Mouse (Mus musculus) liver, embryonic 12.5 days (tissue): ENCODE results near the gene Prkg1. TPM values are rescaled to one million over a fixed set of nuclear protein-coding genes. Genes with fewer than 3 reads are reported as not detected.
"Not testable (repeated sequence)": the region's sequence is repeated elsewhere in the genome, so short reads cannot be mapped to it uniquely, and the experiment has no call there.

Experiments used
- ATAC-seq: fragments of 200-750 bp; cut with Nextera tagmentation; 2 replicates; pipeline ENCODE4 v1.8.0; 2017; ENCODE audit warnings: moderate number of reproducible peaks, mild to moderate bottlenecking, moderate library complexity
- H3K27ac ChIP-seq: fragments of 300-500 bp; sonication (generic); 2 replicates; pipeline ENCODE4 v1.5.1; 2016; ENCODE audit warnings: mild to moderate bottlenecking
- H3K27me3 ChIP-seq: fragments of 300-500 bp; sonication (generic); replicated peaks from 2 replicates; pipeline ENCODE4 v1.6.1; 2016; ENCODE audit warnings: mild to moderate bottlenecking, moderate library complexity
- H3K36me3 ChIP-seq: fragments of 300-500 bp; sonication (generic); 2 replicates; pipeline ENCODE4 v1.6.1; 2016; ENCODE audit warnings: mild to moderate bottlenecking, moderate library complexity
- H3K4me1 ChIP-seq: fragments of 300-500 bp; sonication (generic); 2 replicates; pipeline ENCODE4 v1.6.1; 2016
- H3K4me2 ChIP-seq: fragments of 300-500 bp; sonication (generic); 2 replicates; pipeline ENCODE4 v1.6.1; 2016; ENCODE audit warnings: mild to moderate bottlenecking, moderate library complexity
- H3K4me3 ChIP-seq: fragments of 300-500 bp; sonication (generic); 2 replicates; pipeline ENCODE4 v1.5.1; 2016; ENCODE audit warnings: mild to moderate bottlenecking, moderate library complexity
- H3K9ac ChIP-seq: fragments of 300-500 bp; sonication (generic); 2 replicates; pipeline ENCODE4 v1.6.1; 2016; ENCODE audit warnings: mild to moderate bottlenecking, moderate library complexity
- H3K9me3 ChIP-seq: fragments of 300-500 bp; sonication (generic); replicated peaks from 2 replicates; pipeline ENCODE4 v1.6.1; 2016; ENCODE audit warnings: mild to moderate bottlenecking, moderate library complexity
- WGBS: fragments of 180-500 bp; shearing (Covaris S2); methylation state at CpG from one replicate; pipeline ENCODE4 v1.1.7; 2016; ENCODE audit not compliant: insufficient replicate concordance; 5-methylcytosine and 5-hydroxymethylcytosine counted together
- polyA plus RNA-seq: library from polyadenylated mRNA; unstranded; fragments of >200 nt; fragmentation: Nextera tagmentation; extraction: Ambion mirVana; gene quantifications from 2 replicates; pipeline ENCODE4 v1.2.1, GENCODE M21; 2016

The Prkg1 gene
- polyA plus RNA-seq, 1 experiment from 2014 or later = 1.4 TPM

GRCm38 (mm10) chr19:31228385-31228784 is 536.4 kb downstream of the Prkg1 start:
- H3K9me3 ChIP-seq = no peaks in the 10 kb centered on the region
- no peak for ATAC-seq
- no peaks in the 10 kb centered on the region for H3K27me3 ChIP-seq
- no peak overlapping the region for H3K4me2 ChIP-seq
- no peaks in the 10 kb centered on the region for H3K4me1 ChIP-seq
- H3K36me3 ChIP-seq = no peaks in the 10 kb centered on the region
- no peak overlapping the region for H3K27ac ChIP-seq
- WGBS = 70% methylated on average over 3 of the region's 3 CpGs
- H3K9ac ChIP-seq = no peak overlapping the region
- no peak overlapping the region for H3K4me3 ChIP-seq

GRCm38 (mm10) chr19:31223457-31223856 is 541.4 kb downstream of the Prkg1 start:
- Histone ChIP-seq H3K27ac (no peak overlapping the region), H3K27me3 (no peaks in the 10 kb centered on the region), H3K4me1 (peaks cover 8% of the 10 kb centered on the region), H3K9ac (no peak overlapping the region), H3K4me3 (no peak overlapping the region), H3K9me3 (no peaks in the 10 kb centered on the region), H3K4me2 (no peak overlapping the region), H3K36me3 (no peaks in the 10 kb centered on the region)
- 44% methylated on average over 1 of the region's 1 CpGs for WGBS
- no peak for ATAC-seq

- WGBS = 35% methylated on average over 4 of the region's 4 CpGs
- not testable (repeated sequence) for H3K27ac ChIP-seq, H3K9me3 ChIP-seq, H3K4me1 ChIP-seq, H3K27me3 ChIP-seq, H3K4me3 ChIP-seq, H3K36me3 ChIP-seq, H3K9ac ChIP-seq
- peak; percentile 82 for ATAC-seq
- H3K4me2 ChIP-seq = peak overlapping the region; percentile 2; the same call in 1 of the 2 replicates
These were observed 545.6 kb downstream of the Prkg1 start for GRCm38 (mm10) chr19:31219261-31219660.

GRCm38 (mm10) chr19:31210850-31211249 is 554.0 kb downstream of the Prkg1 start:
- Histone ChIP-seq H3K4me2 (no peak overlapping the region), H3K36me3 (no peaks in the 10 kb centered on the region), H3K27me3 (no peaks in the 10 kb centered on the region), H3K27ac (no peak overlapping the region), H3K4me3 (no peak overlapping the region), H3K4me1 (no peaks in the 10 kb centered on the region), H3K9me3 (no peaks in the 10 kb centered on the region), H3K9ac (no peak overlapping the region)
- 35% methylated on average over 3 of the region's 3 CpGs for WGBS
- ATAC-seq = no peak

GRCm38 (mm10) chr19:31210449-31210848 is 554.4 kb downstream of the Prkg1 start:
- Histone ChIP-seq H3K36me3 (no peaks in the 10 kb centered on the region), H3K27me3 (no peaks in the 10 kb centered on the region), H3K4me3 (no peak overlapping the region), H3K4me2 (no peak overlapping the region), H3K4me1 (no peaks in the 10 kb centered on the region), H3K9me3 (no peaks in the 10 kb centered on the region), H3K27ac (no peak overlapping the region), H3K9ac (no peak overlapping the region)
- 34% methylated on average over 2 of the region's 2 CpGs for WGBS
- no peak for ATAC-seq

- ATAC-seq = no peak
- H3K4me2 ChIP-seq = no peak overlapping the region
- WGBS = 20% methylated on average over 5 of the region's 5 CpGs
- no peak overlapping the region for H3K27ac ChIP-seq
- no peaks in the 10 kb centered on the region for H3K27me3 ChIP-seq
- H3K9me3 ChIP-seq = no peaks in the 10 kb centered on the region
- H3K4me1 ChIP-seq = no peaks in the 10 kb centered on the region
- H3K4me3 ChIP-seq = no peak overlapping the region
- no peak overlapping the region for H3K9ac ChIP-seq
- H3K36me3 ChIP-seq = no peaks in the 10 kb centered on the region
These were observed 565.2 kb downstream of the Prkg1 start for GRCm38 (mm10) chr19:31199583-31199982.

- Histone ChIP-seq H3K27me3 (no peaks in the 10 kb centered on the region), H3K4me2 (no peak overlapping the region), H3K9ac (no peak overlapping the region), H3K36me3 (no peaks in the 10 kb centered on the region), H3K4me1 (no peaks in the 10 kb centered on the region), H3K4me3 (no peak overlapping the region), H3K27ac (no peak overlapping the region), H3K9me3 (no peaks in the 10 kb centered on the region)
- 49% methylated on average over 4 of the region's 4 CpGs for WGBS
- ATAC-seq = no peak
These were observed 566.4 kb downstream of the Prkg1 start for GRCm38 (mm10) chr19:31198461-31198860.

- Histone ChIP-seq H3K9ac (no peak overlapping the region), H3K4me1 (no peaks in the 10 kb centered on the region), H3K4me3 (no peak overlapping the region), H3K36me3 (no peaks in the 10 kb centered on the region), H3K4me2 (no peak overlapping the region), H3K27me3 (no peaks in the 10 kb centered on the region), H3K27ac (no peak overlapping the region), H3K9me3 (no peaks in the 10 kb centered on the region)
- no peak for ATAC-seq
- 75% methylated on average over 6 of the region's 6 CpGs for WGBS
These were observed 567.8 kb downstream of the Prkg1 start for GRCm38 (mm10) chr19:31197076-31197475.

GRCm38 (mm10) chr19:31188559-31189218 is 576.1 kb downstream of the Prkg1 start:
- Histone ChIP-seq H3K9me3 (no peaks in the 10 kb centered on the region), H3K4me1 (no peaks in the 10 kb centered on the region), H3K4me2 (no peak overlapping the region), H3K4me3 (no peak overlapping the region), H3K27me3 (no peaks in the 10 kb centered on the region), H3K27ac (no peak overlapping the region), H3K36me3 (no peaks in the 10 kb centered on the region), H3K9ac (no peak overlapping the region)
- no peak for ATAC-seq
- WGBS = 72% methylated on average over 6 of the region's 6 CpGs

GRCm38 (mm10) chr19:31180757-31181156 is 584.1 kb downstream of the Prkg1 start:
- Histone ChIP-seq H3K4me2 (no peak overlapping the region), H3K9me3 (no peaks in the 10 kb centered on the region), H3K4me1 (peaks cover 7% of the 10 kb centered on the region; the same call in 1 of the 2 replicates), H3K27ac (no peak overlapping the region), H3K36me3 (no peaks in the 10 kb centered on the region), H3K4me3 (no peak overlapping the region), H3K27me3 (no peaks in the 10 kb centered on the region), H3K9ac (no peak overlapping the region)
- 71% methylated on average over 4 of the region's 4 CpGs for WGBS
- ATAC-seq = no peak

- ATAC-seq = no peak
- no peaks in the 10 kb centered on the region for H3K36me3 ChIP-seq
- H3K9me3 ChIP-seq = no peaks in the 10 kb centered on the region
- 69% methylated on average over 8 of the region's 8 CpGs for WGBS
- H3K27me3 ChIP-seq = no peaks in the 10 kb centered on the region
- H3K4me1 ChIP-seq = peaks cover 7% of the 10 kb centered on the region; the same call in 1 of the 2 replicates
- H3K9ac ChIP-seq = no peak overlapping the region
- H3K4me2 ChIP-seq = no peak overlapping the region
- H3K4me3 ChIP-seq = no peak overlapping the region
- no peak overlapping the region for H3K27ac ChIP-seq
These were observed 587.4 kb downstream of the Prkg1 start for GRCm38 (mm10) chr19:31177279-31177922.

- Histone ChIP-seq H3K9ac (no peak overlapping the region), H3K27me3 (no peaks in the 10 kb centered on the region), H3K9me3 (no peaks in the 10 kb centered on the region), H3K4me2 (no peak overlapping the region), H3K4me3 (no peak overlapping the region), H3K36me3 (no peaks in the 10 kb centered on the region), H3K4me1 (no peaks in the 10 kb centered on the region), H3K27ac (no peak overlapping the region)
- 39% methylated on average over 1 of the region's 1 CpGs for WGBS
- no peak for ATAC-seq
These were observed 593.8 kb downstream of the Prkg1 start for GRCm38 (mm10) chr19:31170985-31171384.
